Mouse (Mus musculus): ENCODE measurements at regions not wholly inside any gene's neighbourhood (a gene's known extent, or its start where the extent isn't known, plus 50 kb on each side); places are given as distances from the start of the nearest gene placed in this dataset.

DNA sequence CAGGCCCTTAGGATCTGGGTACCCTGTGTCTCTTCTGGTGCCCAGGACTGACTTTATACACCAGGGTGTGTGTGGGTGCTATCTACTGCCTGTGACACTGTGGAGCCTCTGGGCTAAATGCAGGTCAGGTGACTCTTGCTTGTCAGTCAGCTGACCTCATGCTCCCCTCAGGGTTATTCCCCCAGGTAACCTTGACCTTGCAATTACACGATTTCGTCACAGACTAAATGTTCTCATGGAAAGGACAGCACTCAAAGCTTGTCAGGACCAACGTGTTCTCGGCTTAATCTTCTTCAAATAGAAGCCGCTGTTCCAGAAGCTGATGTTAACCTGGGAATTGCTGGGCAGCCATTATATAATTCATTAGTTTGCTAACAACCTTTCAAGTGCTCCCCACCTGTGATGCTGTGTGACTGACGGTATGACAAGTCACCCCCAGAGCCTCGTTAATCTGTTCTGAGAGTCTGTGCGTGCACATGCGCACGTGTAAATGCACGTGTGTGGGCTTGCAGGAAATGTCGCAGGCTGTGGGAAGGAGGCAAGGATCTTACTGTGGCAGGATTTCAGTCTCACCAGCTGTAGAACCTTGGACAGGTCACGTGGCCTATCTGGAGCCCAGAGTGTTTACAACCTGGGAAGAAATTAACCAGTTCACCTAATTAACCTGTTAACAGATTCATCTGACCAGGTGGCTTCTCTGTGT is 188.2 kb downstream of the Uaca start:
- peak; percentile 62; the same call in 1 of the 2 replicates for TF ChIP-seq GATA4 (IDR thresholded peaks at IDR 0.05; ENCODE audit: insufficient replicate concordance, low read length)

DNA sequence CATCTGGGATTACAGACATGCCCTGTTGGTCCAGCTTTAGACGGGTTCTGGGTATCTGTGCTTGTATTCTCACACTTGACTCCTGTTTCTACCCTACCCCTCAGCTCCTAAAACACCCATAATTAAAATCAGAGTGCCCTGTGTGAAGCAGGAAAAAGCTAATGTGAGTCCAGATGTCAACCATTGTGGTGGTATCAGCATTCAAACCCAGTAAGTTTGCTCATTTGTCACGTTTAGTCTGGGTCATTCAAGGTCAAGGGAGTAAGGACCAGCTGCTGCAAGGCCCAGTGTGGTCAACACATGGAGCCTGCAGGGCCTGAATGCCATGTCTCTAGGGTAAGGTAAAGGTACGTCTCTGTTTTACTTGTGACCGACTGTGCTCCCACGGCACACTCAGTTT is 188.9 kb downstream of the Uaca start:
- no peak for TF ChIP-seq GATA4 (IDR thresholded peaks at IDR 0.05; ENCODE audit: insufficient replicate concordance, low read length)

DNA sequence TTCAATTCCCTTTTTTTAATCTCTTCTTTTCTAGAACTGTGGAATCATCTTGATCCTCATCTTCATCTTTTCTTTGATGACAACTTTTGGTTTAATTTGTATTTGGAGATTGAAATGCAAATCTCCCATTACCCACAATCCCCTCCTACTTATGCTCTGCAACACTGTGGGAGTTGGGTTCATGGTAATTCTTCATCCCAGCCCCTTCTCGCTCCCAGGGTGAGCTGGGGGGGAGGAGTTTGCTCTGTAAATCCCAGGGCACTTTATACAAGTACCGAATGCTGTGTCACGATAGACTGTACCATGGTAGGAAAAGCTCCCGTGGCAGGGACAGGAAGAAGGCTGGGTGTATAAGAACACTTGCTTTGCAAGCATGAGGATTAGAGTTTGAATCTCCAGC is 193.8 kb downstream of the Uaca start:
- TF ChIP-seq GATA4 (IDR thresholded peaks at IDR 0.05; ENCODE audit: insufficient replicate concordance, low read length) = no peak

DNA sequence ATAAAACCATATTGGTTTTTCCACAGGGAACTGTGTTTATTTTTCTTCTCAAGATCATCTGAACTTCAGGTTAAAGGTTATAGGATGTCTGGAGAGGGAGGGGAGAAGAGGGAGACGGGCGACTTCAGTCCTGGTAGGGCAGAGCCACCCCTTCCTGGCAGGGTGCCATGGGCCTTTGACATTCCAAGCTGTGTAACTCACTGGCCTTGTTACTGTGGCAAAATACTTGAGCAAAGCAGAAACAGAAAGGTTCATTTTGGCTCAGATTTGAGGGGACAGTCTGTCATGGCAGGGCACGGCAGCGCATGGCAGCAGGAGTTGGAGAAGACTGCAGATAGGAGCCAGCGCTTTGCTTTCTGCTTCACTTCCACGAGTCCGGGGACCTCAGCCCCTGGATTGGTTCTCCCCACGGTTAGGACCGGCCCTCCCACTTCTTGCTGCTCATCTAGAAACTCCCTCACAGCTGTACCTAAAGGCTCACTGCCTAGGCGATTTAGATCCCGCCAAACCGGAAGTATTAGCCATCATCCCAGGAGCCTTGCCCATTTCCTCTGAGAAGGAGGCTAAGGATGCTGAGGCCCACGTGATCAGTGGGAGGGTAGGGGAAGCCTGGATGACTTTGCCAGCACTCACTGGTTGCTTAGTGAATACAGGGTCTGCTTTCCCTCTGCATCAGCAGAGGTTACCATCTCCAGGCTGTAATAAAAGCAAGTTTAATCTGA is 195.5 kb downstream of the Uaca start:
- no peak for TF ChIP-seq GATA4 (IDR thresholded peaks at IDR 0.05; ENCODE audit: insufficient replicate concordance, low read length)

DNA sequence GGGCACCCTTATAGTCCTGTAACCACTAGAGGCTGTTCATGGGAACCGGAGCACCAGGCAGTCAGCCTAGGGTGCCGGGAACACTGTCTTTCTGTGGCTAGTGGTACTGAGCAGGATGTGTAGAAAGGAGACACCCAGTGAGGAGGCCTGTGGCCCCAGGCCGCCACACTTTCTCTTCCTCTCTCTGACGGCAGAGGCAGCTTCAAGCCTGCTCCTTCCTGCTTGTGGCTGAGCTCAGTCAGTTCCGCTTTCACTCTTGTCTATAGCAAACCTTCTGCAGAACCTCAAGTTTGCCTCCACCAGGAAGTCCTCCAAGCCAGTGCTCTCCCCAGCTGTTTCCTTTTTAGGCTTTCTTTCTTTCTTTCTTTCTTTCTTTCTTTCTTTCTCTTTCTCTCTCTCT is 197.2 kb downstream of the Uaca start:
- no peak for TF ChIP-seq GATA4 (IDR thresholded peaks at IDR 0.05; ENCODE audit: insufficient replicate concordance, low read length)

DNA sequence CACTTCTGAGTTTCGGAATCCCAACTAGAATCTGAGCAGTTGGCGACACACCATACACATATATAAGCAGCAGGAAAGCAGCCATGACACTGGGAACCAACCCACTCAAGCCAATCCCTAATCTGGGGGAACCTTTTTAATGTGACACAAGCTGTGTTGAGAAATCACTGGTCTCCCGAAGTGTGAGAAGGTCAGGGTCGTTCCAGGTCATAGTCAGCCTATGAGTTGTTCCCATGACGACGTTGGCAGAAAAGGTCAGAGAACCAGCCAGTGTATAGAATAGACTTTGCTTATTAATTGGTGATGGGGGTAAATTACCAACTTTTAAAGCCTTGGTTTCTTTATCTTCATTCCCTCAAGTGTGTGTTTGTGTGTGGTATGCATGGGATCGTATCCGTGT is 199.3 kb downstream of the Uaca start:
- TF ChIP-seq GATA4 (IDR thresholded peaks at IDR 0.05; ENCODE audit: insufficient replicate concordance, low read length) = no peak

DNA sequence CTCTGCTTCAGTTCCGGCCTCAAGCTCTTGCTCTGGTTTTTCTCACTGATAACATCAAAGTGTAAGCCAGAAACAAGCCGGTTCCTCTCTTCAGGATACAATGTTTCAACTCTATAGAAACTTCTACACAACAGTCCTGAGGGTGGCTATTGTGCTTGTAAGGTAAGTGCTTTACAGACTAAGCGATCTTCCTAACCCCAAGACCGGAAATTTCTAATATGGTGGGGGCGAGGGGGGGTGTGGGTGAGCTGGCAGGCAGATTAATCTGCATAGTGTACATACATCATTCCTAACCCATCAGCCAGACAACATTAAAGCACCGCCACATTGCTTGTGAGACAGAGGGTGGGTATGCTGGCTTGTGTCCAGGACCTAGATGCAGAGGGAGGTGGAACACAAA is 200.8 kb downstream of the Uaca start:
- no peak for TF ChIP-seq GATA4 (IDR thresholded peaks at IDR 0.05; ENCODE audit: insufficient replicate concordance, low read length)

DNA sequence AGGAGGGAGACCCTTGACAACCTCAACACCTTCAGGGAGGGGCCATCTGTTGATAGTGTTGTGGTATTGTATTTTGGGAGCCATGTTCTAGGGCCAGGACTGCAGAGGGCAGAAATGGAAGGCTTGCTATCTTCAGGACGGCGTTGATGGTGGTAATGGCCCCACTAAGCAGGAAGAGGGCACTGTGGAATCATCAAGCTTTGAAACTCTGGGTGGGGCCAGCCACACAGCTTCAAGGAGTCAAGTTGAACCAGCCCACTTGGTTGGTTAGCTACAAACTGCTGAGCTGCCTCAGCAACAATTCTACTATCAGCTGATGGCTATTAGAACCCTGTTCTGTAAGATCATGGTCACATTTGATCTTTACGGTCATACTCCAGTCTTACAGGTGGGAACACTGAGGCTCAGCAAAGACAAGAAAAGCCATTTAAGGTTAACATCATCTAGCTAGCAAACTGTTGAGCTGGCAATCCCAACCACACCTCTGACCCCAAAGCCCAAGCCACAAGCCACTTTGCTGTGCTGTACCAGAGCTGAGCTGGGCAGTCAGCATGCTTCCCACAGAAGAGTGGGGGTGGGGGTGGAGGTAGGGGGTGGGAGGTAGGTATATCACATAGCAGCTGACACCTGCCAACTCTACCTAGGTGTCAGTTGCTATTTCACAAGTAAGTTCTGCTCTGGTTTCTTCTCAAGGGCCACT is 203.9 kb downstream of the Uaca start:
- TF ChIP-seq GATA4 (IDR thresholded peaks at IDR 0.05; ENCODE audit: insufficient replicate concordance, low read length) = no peak

DNA sequence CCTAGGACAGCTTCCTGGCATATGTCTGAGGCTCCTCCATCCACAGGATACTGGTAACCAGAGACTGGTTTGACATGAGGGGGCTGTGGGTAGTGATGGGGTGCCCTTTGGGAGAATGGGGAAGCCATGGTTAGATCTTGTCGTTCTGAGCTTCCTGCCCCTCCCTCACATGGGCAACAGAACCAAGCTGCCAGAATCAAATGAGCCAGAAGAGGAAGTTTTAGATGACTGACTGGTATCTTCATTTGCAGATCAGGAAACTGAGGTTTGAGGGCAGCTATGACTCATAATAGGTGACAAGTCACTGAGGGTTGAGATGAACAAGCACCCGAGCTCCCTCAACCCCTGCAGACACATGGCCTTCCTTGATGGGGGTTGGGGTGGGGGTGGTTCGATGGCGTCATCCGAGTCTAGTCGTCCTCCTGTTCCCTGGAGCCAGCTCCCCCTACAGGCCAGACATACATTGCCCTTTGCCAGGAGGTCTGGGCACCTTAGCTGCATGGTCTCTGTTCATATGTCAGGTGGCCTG is 204.7 kb downstream of the Uaca start:
- TF ChIP-seq GATA4 (IDR thresholded peaks at IDR 0.05; ENCODE audit: insufficient replicate concordance, low read length) = no peak

DNA sequence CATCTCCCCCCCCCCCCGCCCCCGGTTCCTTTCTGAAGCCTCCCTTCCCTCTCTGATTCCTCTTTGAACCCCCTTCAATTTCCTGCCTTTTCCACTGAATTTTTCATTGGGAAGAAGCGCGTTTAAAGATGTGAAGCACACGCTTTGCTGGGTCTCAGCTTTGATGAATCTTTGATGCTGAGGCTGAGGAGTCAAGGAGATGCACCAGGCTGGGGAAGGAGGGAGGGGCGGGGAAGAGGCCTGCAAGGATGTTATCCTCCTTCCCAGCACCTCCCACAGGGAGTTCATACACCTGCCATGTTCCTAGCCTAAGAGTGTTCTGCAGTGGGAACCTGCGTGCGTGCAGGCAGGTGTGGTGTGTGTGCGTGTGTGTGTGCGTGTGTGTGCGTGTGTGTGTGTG is 205.9 kb downstream of the Uaca start:
- TF ChIP-seq GATA4 (IDR thresholded peaks at IDR 0.05; ENCODE audit: insufficient replicate concordance, low read length) = no peak

DNA sequence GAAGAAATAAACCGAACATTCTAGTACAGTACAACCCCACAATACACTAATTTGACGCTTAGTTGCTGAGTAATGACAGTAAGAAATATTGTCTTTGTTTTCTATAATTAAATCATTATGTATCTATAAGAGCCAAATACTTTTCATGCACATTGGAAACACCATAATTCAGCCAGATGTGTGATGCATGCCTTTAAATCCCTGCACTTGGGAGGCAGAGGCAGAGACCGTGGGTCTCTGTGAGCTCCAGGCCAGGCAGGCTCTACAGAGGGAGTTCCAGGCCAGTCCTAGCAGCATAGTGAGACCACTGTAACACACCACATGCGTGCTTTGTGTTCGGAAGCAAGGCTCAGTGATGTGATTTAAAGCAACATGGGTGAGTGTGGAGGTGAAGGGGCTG is 208.2 kb downstream of the Uaca start:
- no peak for TF ChIP-seq GATA4 (IDR thresholded peaks at IDR 0.05; ENCODE audit: insufficient replicate concordance, low read length)

DNA sequence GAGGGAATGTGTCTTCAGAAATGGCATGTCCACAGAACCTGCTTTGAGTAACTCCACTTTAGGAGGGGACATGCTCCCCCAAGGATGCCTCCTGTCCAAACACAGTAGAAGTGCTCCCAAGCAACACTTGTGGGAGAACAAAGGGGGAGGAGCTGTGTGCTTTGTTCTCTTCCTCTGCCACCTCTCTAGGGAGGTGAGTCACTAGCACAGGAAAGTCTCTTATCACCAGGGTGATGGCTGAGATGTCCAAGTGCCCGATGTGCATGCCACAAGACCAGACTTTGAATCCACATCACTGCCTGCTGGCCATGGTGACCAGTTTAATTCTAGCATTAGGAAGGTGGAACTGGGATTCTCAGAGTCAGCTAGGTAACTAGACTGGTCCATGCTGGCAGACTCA is 214.1 kb downstream of the Uaca start:
- no peak for TF ChIP-seq GATA4 (IDR thresholded peaks at IDR 0.05; ENCODE audit: insufficient replicate concordance, low read length)

DNA sequence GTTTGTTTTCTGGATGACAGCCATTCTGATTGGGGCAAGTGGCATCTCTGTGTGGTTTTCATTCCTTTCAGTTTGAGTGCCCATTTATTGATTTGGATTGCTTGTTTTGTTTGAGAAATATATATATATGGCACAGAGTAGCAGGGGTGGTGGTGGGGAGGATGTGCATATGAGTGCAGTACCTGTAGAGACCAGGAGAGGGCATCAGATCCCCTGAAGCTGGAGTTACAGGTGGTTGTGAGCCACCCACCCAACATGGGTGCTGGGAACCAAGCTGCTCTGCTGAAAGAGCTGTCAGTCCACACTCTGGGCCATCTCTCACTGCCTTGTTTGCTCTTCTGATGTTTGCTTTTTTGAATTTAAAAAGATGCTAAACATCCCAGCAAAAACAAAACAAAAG is 216.7 kb downstream of the Uaca start:
- TF ChIP-seq GATA4 (IDR thresholded peaks at IDR 0.05; ENCODE audit: insufficient replicate concordance, low read length) = no peak

DNA sequence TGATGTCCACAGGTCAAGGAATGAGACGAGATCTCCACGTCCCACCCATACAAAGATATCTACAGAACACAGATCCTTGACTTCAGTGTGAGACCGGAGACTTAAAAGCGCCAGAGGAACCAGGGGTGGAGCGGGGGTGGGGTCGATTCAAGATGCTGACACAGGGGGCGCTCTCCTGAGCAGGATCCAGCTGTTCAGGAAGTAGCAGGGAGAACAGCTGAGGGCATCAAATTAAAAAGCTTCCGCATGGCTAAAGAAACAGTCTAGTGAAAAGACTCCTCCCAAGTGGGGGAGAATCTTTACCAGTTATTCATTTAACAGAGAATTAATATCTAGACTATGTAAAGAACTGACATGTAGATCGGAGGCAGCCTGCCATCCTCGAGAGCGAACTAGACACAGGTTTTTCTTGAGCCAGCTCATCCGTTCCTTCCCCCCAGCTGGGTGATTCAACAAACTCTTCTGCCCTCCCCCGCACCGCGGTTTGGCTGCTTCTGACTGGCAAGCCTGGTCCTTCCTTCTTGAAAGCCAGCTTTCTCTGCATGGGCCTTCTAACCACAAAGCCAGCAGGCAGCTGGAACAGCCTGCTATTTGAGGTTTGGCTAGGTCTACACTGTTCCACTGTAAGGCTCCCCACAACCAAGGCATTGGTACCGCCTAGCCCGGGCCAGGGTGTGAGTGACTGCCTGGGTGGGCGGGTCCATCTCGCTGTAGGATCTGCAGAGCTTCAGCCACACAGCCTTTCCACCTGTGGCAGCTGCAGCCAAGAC is 218.6 kb downstream of the Uaca start:
- TF ChIP-seq GATA4 (IDR thresholded peaks at IDR 0.05; ENCODE audit: insufficient replicate concordance, low read length) = no peak

DNA sequence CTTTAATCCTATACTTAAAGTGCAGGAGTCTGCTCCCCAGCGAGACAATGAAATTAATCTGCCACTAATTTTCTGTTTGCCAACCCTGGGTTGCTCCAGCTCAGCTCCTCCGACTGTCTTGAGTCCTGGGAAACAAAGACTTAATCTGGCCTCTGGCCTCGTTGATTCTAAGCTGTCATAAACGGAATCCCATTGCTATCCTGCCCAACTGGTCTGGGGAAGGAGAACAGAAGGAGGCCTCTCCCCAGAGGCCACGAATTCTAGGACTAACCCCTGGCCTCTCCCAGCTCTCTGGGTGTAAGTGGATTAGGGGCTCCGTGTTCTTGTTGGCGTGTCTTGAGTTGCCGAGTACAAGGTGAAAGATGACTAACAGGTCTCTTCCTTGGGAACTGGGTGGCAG is 219.8 kb downstream of the Uaca start:
- no peak for TF ChIP-seq GATA4 (IDR thresholded peaks at IDR 0.05; ENCODE audit: insufficient replicate concordance, low read length)

All from liver, adult (tissue).